Mouse (Mus musculus): ENCODE results near the gene C1d.
A peak's percentile ranks its signal among the peaks of the same experiment; 100 is the strongest.
"Not testable (repeated sequence)": the region's sequence is repeated elsewhere in the genome, so short reads cannot be mapped to it uniquely, and the experiment has no call there.

C1d gene

GRCm38 (mm10) chr11:17257443-17257842, at the start of gene C1d:
TSS of gene C1d (plus strand) at chr11:17257579.
- peak; percentile 96 for DNase-seq

GRCm38 (mm10) chr11:17211258-17212140, 45.9 kb upstream of the C1d start, which contains the start of gene Pno1:
TSS of gene Pno1 (minus strand) at chr11:17211568.
- DNase-seq, result peak; percentile 98

GRCm38 (mm10) chr11:17212141-17212495, 45.3 kb upstream of the C1d start:
- no peak for DNase-seq

- DNase-seq, result no peak
Observed at GRCm38 (mm10) chr11:17212903-17213509, 44.4 kb upstream of the C1d start.

- DNase-seq, result no peak
Observed at GRCm38 (mm10) chr11:17215475-17215874, 41.9 kb upstream of the C1d start.

- no peak for DNase-seq
Observed at GRCm38 (mm10) chr11:17221126-17221525, 36.3 kb upstream of the C1d start.

- no peak for DNase-seq
Observed at GRCm38 (mm10) chr11:17232792-17233191, 24.6 kb upstream of the C1d start.

- no peak for DNase-seq
Observed at GRCm38 (mm10) chr11:17236449-17237037, 20.8 kb upstream of the C1d start.

GRCm38 (mm10) chr11:17238598-17238997, 18.8 kb upstream of the C1d start:
- not testable (repeated sequence) for DNase-seq

GRCm38 (mm10) chr11:17248715-17249114, 8.7 kb upstream of the C1d start:
- no peak for DNase-seq

GRCm38 (mm10) chr11:17256813-17257365, 490 bp upstream of the C1d start:
- DNase-seq, result no peak

- no peak for DNase-seq
Observed at GRCm38 (mm10) chr11:17257861-17258260, 482 bp downstream of the C1d start.

- DNase-seq, result no peak
Observed at GRCm38 (mm10) chr11:17267176-17267575, 9.8 kb downstream of the C1d start.

- no peak for DNase-seq
Observed at GRCm38 (mm10) chr11:17268801-17269200, 11.4 kb downstream of the C1d start.

- DNase-seq, result peak; percentile 73
Observed at GRCm38 (mm10) chr11:17279959-17280358, 22.6 kb downstream of the C1d start.

GRCm38 (mm10) chr11:17284055-17284454, 26.7 kb downstream of the C1d start:
- DNase-seq, result no peak

GRCm38 (mm10) chr11:17288884-17289283, 31.5 kb downstream of the C1d start:
- no peak for DNase-seq

GRCm38 (mm10) chr11:17306007-17306891, 48.9 kb downstream of the C1d start:
- DNase-seq, result no peak

GRCm38 (mm10) chr11:17307457-17307856, 50.1 kb downstream of the C1d start:
- no peak for DNase-seq

All from retina, postnatal 1 day (tissue).